Mouse (Mus musculus): ENCODE data around the gene Tenm2. TPM values are rescaled to one million over a fixed set of nuclear protein-coding genes. Genes with fewer than 3 reads are reported as not detected.

Tenm2 gene
- total and polyA plus RNA-seq, 3 experiments = not detected

DNA sequence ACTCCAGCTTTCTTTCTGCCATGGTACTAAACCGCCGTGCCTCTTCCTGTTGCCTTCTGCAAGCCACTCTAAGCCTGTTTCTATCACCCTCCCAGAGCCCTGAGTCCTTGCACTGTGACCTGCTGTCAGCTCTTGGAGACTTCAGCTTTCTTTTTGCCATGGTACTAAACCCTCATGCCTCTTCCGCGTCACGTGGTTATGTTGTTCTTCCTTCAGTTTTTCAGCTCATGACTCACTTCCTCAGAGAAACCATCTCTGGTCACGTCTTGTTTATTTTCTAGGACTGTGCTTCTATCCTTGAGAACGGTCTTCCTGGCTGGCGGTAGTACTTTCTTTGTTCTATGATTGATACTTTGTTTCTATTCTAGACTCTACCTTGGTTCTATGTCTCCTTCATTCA lies 537.9 kb downstream of the Tenm2 start:
- in situ Hi-C loops (cut with MboI; ENCODE audit: low pct_ligation_motif_present, low pct_unique_long_range_greater_than_20kb, low sequenced_read_pairs) (no loop called here), dilution Hi-C loops (cut with MboI; ENCODE audit: extremely low pct_ligation_motif_present, extremely low pct_unique_long_range_greater_than_20kb, low sequenced_read_pairs) (no loop called here)
- Histone ChIP-seq H3K4me3 (replicated peaks in 1 of 3; ENCODE audit: low read depth in 2 of 3, low read length in 2 of 3, poor library complexity in 1 of 3) (no peak overlapping the region), H3K27ac (ENCODE audit: insufficient read depth, low read depth) (no peak overlapping the region), H3K79me2 (replicated peaks; ENCODE audit: control insufficient read depth, extremely low read depth, insufficient read depth, poor library complexity, severe bottlenecking) (no peaks in the 10 kb centered on the region), H3K4me2 (ENCODE audit: insufficient read depth, low read depth, poor library complexity, severe bottlenecking) (no peak overlapping the region), H3K9ac (ENCODE audit: insufficient read depth, low read depth) (no peak overlapping the region), H3K36me3 (replicated peaks in 1 of 2; ENCODE audit: control insufficient read depth in 1 of 2, insufficient read depth in 1 of 2, low read length in 1 of 2) (no peaks in the 10 kb centered on the region), H3K9me3 (replicated peaks; ENCODE audit: low read length) (peaks cover 72% of the 10 kb centered on the region), H3K27me3 (replicated peaks) (no peaks in the 10 kb centered on the region), H3K4me1 (ENCODE audit: control insufficient read depth in 1 of 2, insufficient read depth in 2 of 2) (no peaks in the 10 kb centered on the region)
- no peak for TF ChIP-seq KAT2A (IDR thresholded peaks at IDR 0.05; ENCODE audit: insufficient replicate concordance, low read length)
- no peak for TF ChIP-seq UBTF (IDR thresholded peaks at IDR 0.05; ENCODE audit: low read depth, low read length)
- no peak for TF ChIP-seq ZNF384 (IDR thresholded peaks at IDR 0.05; ENCODE audit: low read depth, low read length)
- TF ChIP-seq ELF1 (IDR thresholded peaks at IDR 0.05; ENCODE audit: low read depth, low read length) = no peak
- no peak for TF ChIP-seq RCOR1 (conservative IDR thresholded peaks at IDR 0.05; ENCODE audit: low read depth, low read length)
- TF ChIP-seq CHD2 (IDR thresholded peaks at IDR 0.05; ENCODE audit: low read length) = no peak
- no peak for TF ChIP-seq MAX (IDR thresholded peaks at IDR 0.05; ENCODE audit: low read length)
- no peak for TF ChIP-seq USF1 (IDR thresholded peaks at IDR 0.05; ENCODE audit: low read depth, low read length)
- no peak for TF ChIP-seq NRF1 (IDR thresholded peaks at IDR 0.05; ENCODE audit: low read depth, low read length)
- no peak for TF ChIP-seq RAD21 (IDR thresholded peaks at IDR 0.05; ENCODE audit: low read depth, low read length)
- TF ChIP-seq HCFC1 (IDR thresholded peaks at IDR 0.05; ENCODE audit: low read depth, low read length) = no peak
- no peak for TF ChIP-seq POLR2AphosphoS2 (IDR thresholded peaks at IDR 0.05; ENCODE audit: low read depth, low read length)
- TF ChIP-seq JUND (conservative IDR thresholded peaks at IDR 0.05; ENCODE audit: low read depth, low read length) = no peak
- no peak for TF ChIP-seq TBP (conservative IDR thresholded peaks at IDR 0.05; ENCODE audit: low read depth, low read length)
- TF ChIP-seq SIN3A (IDR thresholded peaks at IDR 0.05; ENCODE audit: low read length) = no peak
- TF ChIP-seq GABPA (IDR thresholded peaks at IDR 0.05; ENCODE audit: insufficient replicate concordance, low read depth, low read length) = no peak
- DNase-seq (ENCODE audit: extremely low read depth) = no peak

DNA sequence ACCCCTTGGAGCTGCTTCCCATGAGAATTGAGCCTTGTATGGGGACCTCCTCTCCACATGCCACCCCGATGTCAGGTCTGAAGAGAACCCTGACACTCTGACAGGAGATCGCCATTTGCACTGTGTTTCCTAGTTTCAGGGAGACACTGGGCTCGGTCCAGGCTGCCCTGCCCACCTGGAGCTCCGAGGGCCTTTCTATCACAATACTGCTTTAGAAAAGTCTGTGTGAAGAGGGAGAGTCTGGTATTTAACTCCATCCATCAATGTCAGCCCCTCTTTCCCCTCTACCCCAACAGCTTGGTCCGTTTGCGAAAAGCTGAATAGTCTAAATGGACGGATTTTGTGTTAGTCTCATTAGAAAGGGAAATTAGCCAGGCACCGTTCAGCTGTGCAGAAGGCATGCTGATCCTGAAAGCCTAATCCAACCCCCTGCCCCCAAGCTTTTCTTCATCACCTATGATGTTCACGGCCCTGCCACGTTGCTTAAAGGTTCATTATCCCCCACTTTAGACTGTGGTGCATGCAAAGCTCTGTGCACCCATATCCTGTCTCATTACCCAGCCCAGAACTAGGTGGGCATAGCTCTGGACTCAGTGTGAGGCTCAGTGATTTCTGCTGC lies 538.6 kb downstream of the Tenm2 start:
- Histone ChIP-seq H3K4me1 (ENCODE audit: control insufficient read depth in 1 of 2, insufficient read depth in 2 of 2) (no peaks in the 10 kb centered on the region), H3K27me3 (replicated peaks) (no peaks in the 10 kb centered on the region), H3K9me3 (replicated peaks; ENCODE audit: low read length) (peaks cover 77% of the 10 kb centered on the region), H3K36me3 (replicated peaks in 1 of 2; ENCODE audit: control insufficient read depth in 1 of 2, insufficient read depth in 1 of 2, low read length in 1 of 2) (no peaks in the 10 kb centered on the region), H3K27ac (ENCODE audit: insufficient read depth, low read depth) (no peak overlapping the region), H3K9ac (ENCODE audit: insufficient read depth, low read depth) (no peak overlapping the region), H3K4me2 (ENCODE audit: insufficient read depth, low read depth, poor library complexity, severe bottlenecking) (no peak overlapping the region), H3K79me2 (replicated peaks; ENCODE audit: control insufficient read depth, extremely low read depth, insufficient read depth, poor library complexity, severe bottlenecking) (no peaks in the 10 kb centered on the region), H3K4me3 (replicated peaks in 1 of 3; ENCODE audit: low read depth in 2 of 3, low read length in 2 of 3, poor library complexity in 1 of 3) (no peak overlapping the region)
- no peak for DNase-seq (ENCODE audit: extremely low read depth)
- dilution Hi-C loops (cut with MboI; ENCODE audit: extremely low pct_ligation_motif_present, extremely low pct_unique_long_range_greater_than_20kb, low sequenced_read_pairs) (no loop called here), in situ Hi-C loops (cut with MboI; ENCODE audit: low pct_ligation_motif_present, low pct_unique_long_range_greater_than_20kb, low sequenced_read_pairs) (no loop called here)
- no peak for TF ChIP-seq GABPA (IDR thresholded peaks at IDR 0.05; ENCODE audit: insufficient replicate concordance, low read depth, low read length)
